Mouse (Mus musculus) v-Abl transformed pro-B cells (cell line): Measurements from ENCODE around the gene Ppip5k2.
"Not testable (repeated sequence)": the region's sequence is repeated elsewhere in the genome, so short reads cannot be mapped to it uniquely, and the experiment has no call there.

Experiments
- in situ Hi-C, 2 experiments: fragments of 400-800 bp; cut with MboI; formaldehyde crosslinking; loops; one replicate each; pipeline ENCODE4 v1.15.1; 2025; ENCODE audit not compliant: unreplicated experiment in 2 of 2

Gene Ppip5k2

DNA sequence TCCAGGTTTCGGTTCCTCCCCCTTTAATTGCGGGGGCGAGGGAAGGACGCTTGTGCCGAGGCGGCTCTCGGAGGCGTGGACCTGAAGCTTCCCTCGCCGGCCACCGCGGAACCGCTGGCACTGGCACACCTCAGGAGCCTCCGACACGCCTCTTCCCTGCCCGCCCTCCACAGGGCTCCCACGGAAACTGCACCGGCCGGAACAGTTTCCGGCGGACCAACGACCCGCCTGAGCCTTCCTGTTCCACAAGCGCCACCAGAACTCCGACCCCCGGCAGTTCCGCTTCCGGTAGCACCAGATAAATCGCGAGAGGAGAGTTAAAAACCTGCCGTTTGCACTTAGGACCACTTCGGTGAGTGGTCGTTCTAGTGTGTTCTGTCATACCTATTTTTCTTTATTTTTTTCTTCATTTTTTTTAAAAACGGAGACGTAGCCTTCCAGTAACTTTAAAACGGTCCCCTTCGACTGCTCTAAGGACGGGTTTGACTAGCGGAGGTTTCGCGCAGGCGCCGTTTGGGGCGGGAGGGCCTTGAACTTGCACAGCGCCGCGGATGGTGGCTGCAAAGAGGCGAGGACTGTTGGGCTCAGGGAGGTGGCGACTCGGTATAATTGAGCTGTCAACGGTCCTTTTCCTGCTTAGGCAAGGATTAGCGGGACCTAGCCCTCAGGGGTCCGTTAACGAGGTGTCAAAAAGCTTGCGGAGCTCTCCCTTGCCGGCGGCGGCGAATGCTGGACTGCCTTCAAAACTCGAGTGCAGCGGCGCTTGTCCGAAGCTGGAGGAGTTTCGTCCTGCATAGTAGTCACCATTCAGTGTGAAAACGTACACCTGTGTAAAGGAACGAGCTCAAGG is at the start of gene Ppip5k2, which contains the start of gene Gin1:
TSS of gene Ppip5k2 (minus strand) at position 508 of the 850 bp plus-strand sequence.
TSS of gene Gin1 (plus strand) at position 269 of the 850 bp plus-strand sequence.
- in situ Hi-C loops = no loop called here

DNA sequence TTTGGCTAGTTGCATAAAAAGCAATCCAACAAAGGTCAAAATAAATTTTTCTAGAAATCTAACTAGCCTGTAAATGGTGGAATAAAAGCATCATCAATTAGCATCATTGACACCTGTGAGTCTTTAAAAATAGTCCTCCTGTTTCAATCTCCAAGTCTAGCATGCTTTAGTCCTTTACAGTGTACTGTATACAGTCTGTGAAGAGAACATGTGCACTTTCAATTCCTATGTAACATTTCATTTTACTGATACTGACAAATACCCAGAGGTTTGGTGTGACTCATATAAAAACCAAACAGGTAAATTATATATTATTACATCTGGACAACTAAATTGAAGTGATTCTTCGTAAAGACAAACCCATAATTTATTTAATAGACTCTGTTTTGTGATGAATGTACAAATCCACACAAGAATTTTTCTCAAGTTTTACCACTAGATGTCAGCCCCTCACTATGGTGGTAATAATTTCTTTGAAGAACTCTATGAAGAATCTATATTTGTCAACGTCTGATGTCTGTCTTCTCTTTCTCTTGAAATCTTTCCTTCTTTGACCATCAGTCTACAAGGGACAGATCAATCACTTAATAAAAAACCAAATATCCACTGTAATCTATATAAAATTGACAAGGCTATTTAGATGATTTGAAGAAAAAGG is 39.2 kb upstream of the Ppip5k2 start:
- in situ Hi-C loops = loop anchor here (10.0 to 25.0 kb wide), 3 partner anchors 772 to 965 kb away; no protein-coding TSS in a partner anchor

DNA sequence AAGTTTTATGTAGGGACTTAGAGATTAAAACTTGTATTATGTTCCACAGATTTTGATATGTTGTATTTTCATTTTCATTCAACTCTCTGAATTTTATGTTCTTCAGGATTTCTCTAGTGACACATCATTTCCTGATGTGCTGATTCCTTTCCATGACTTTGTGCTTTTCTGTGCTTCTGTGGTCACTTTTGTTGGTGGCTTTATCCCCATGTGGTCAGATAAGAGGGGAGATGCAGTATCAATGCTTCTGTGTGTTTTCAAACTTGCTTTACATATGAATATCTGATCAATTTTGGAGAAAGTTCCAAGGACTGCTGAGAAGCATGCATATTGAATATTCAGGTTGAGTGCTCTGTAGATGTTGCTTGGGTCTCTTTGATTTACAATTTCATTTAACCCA is 34.3 kb upstream of the Ppip5k2 start:
- in situ Hi-C loops = loop anchor here (5.0 to 25.0 kb wide), 4 partner anchors 767 to 960 kb away; no protein-coding TSS in a partner anchor

DNA sequence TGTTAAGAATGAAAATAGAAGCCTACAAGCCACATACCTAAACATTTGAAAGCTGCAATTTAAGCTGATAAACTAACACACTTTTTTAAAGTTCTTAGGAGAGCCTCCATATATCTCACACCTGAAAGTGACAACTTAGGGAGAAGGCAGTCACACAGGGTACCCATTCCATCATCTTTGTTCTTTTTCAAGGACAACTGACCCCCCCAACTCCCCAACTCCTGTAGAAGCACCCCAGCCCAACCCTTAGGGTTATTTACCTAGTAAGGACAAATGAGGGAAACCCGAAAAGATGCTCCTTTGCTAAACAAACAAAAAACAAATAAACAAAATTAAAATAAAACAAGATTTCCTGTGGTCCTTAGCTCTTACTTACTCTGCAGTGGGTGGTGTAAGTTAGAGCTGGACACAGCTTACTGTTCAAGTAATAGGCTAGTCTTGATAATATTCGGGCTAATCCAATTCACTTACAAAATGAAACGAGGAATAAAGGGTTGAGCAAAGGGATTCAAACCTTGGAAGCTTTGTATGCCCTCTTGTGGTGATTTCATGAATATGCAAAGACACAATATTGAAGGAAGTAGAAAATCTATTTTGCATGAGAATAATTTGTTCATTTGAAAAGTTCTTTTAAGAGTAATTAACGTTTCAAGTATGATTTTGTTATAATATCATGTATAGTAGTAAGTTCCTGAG is 32.1 kb upstream of the Ppip5k2 start:
- in situ Hi-C loops = loop anchor here (5.0 to 25.0 kb wide), 4 partner anchors 765 to 958 kb away; no protein-coding TSS in a partner anchor

DNA sequence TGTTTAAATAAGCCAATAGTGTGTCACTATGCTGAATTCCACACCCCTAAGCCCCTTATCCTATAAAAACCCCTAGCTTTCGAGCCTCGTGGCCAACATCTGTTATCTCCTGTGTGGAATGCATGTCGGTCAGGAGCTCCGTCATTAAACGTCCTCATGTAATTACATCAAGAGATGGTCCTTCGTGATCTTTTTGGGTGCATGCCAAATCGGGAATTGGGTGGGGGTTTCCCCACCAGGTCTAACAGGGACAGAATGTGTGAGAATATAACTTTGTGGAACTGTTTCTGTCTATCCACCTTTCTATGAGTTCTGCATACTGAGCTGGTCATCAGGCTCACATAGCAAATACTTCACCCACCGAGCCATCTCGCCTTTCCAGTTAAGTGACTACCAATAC is 25.7 kb upstream of the Ppip5k2 start:
- in situ Hi-C loops = loop anchor here in 1 of 2 experiments (10.0 kb wide), 1 partner anchor 301 kb away; no protein-coding TSS in a partner anchor

DNA sequence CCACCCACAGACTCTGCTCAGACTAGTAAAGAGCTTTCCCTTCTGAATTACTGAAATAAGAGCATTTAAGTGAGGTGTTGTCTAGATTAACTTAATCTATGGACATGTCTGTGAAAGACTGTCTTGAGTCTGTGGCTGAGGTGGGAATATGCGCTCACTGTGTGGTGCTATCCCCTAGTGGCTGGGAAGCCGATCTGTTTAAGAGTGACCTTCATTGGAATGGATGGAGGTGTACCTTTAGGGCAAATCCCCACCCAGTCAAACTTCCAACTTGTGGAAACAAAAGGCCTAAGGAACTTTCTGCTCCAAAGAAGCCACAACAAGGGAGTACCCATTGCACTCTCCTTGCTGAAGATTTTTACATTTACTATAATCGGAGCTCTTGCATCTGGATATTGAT is 23.9 kb upstream of the Ppip5k2 start:
- in situ Hi-C loops = loop anchor here in 1 of 2 experiments (10.0 kb wide), 1 partner anchor 299 kb away; no protein-coding TSS in a partner anchor

DNA sequence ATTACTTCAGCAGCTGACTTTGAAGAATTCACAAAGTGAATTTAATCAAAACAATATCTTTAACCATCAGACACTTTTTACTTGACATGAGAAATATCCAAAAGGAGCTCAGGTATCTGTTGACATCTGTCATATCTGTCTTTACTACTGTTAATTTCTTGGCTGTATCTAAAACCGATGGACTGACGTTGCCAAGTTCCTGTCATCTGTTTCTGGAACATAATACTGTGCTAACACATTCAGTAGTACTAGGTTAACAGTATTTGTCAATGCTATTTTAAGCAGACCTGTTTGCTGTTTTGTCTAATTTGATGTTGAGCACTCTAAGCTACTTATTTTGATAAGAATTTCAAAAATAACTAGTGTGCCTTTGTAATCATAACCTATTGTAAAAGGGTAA is 18.3 kb upstream of the Ppip5k2 start:
- in situ Hi-C loops = no loop called here

DNA sequence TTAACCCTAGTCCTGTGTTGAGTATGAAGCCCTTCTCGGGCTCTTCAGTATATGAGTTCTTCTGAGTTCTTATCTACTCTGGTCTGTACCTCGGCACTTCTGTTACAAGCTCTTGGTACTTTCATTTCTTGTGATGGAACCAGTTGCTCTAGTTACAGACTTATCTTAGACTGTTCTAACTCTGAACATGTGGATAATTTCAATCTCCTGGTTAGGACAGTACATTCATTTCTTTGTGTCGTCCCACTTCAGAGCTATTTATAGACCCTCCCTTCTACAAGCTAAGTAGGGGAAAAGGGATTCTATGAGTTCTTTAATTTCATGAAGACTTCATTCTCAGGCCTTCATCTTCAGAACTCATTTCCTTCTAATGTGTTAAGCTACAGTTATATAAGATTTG is 17.5 kb upstream of the Ppip5k2 start:
- in situ Hi-C loops = no loop called here

DNA sequence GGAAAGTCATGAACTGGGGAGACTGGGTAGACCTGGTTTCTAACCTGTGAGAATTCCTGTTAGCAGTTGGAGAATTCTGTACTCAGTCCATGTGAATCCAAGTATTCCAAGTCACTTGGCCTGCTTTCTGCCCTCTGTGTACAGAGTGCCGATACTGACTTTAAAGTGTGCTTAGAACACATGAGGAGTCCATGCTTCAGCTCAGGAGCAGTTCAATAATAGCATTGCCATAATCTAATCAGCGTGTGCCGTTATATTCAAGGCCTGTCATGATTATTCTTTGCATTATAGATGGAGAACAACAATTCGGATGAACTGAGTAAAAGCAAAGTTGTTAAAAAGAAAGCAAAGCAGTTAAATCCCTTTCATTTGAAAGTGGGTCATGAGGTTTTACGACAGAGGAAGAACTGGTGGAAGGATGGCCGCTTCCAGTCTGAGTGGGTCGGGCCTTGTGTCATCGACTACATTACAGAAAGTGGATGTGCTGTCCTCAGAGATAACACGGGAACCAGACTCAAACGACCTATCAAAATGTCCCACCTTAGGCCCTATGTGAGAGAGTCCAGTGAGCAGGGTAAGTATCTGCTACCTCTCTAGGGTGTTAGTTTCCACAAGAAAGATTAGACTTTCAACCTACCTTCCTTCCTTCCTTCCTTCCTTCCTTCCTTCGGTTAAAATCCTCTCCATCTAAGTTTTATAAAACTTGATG is 15.6 kb upstream of the Ppip5k2 start:
- in situ Hi-C loops = no loop called here

DNA sequence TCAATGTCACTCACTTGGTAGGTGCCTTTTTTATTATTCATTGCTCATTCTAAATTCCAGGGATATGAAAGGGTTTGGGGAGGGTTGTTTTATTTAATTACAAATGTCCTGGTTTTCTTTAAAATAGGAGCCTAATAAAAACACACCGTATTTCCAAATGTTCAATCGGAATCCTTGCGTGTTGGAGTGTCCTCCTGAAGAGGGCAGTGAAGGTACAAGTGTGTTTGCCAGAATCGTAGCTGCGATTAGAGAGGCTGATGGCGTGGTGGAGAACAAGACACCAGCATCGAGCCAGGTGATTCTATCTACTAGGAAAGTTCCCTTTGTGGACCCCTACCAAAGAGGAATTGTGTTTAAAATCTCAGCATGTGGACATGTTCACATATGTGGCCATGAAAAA is 14.7 kb upstream of the Ppip5k2 start:
- in situ Hi-C loops = no loop called here

DNA sequence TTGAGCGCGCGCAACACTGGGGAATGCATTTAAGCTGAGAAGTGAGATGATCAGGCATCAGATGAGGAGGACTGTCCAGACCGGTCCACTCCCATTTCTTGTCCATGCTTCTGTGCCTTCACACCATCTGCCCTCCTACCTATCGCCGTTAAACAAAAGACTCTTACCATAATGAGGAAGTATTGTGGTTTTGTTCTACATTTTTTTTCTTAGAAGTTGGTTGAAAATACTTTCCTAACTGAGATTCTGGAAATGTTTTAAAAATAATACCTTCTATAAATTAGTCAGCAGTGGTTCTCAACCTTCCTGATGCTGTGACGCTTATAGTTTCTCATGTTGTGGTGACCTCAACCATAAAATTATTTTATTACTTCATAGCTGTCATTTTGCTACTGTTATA is 11.5 kb upstream of the Ppip5k2 start:
- in situ Hi-C loops = no loop called here

DNA sequence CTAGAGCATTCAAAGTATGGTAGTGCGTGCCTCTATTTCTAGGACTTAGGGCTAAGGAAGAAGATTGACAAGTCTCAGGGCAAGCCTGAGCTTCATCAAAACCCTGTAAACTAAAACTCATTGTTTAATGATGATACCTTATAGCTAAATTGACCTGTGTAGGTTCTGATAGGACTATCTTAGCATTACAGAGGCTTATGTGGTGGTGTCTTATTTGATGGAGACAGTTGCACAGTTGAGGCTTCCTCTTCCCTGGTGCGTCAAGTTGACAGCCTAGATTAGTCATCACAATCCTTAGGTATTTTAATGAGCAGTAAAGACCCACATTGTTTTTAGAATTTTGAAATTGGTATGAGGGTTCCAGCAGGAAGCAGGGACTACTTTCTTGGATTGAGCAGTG is 3.8 kb upstream of the Ppip5k2 start:
- in situ Hi-C loops = no loop called here

DNA sequence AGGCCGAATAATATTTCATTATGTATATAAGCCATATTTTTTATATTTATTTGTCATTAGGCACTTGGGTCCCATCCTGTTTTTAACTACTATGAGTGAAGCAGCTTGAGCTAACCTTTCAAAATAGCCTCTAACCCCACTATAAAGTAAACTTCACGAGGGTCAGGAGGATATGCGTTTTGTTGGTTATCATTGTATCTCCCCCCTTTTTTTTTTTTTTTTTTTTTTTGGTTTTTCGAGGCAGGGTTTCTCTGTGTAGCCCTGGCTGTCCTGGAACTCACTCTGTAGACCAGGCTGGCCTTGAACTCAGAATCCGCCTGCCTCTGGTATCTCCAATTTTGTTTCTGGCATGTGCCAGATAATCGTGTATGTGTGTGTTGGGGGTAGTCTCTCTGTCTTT is 3.2 kb upstream of the Ppip5k2 start:
- in situ Hi-C loops = no loop called here

DNA sequence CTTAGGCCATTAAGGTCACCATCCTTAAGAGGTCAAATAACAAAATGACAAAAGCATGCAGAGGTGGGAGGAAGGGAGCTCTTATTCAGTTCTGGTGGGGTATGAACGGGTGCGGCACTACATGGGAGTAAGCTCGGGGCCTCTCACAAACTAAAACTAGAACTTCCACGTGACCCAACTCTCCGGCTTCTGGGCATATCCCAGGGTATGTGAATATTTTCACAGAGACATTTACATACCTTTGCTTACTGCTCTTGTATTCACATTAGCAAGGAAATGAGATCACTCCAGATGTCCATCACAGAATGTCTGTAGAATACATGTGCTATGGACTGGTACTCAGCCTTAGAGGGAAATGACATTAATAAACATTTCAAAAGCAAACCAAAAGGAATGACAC is 1.5 kb upstream of the Ppip5k2 start:
- in situ Hi-C loops = no loop called here

DNA sequence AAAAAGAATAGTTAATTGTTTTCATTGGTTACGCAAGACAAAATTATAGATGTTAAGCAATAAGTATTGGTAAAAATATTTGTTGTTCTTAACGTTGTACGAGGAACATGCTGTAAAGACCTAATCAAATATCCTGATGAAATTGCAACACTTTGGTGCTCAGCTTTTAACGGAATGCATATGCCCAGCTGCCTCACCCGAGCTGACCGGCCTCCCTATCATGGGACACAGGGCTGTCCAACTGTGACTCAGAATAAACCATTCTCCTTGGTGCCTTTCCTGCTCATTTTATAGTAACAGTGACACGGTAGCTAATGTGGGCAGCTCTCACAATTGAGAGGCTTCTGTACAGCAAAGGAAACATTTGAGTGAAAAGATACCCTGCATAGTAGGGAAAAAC is 907 bp upstream of the Ppip5k2 start:
- in situ Hi-C loops = no loop called here

DNA sequence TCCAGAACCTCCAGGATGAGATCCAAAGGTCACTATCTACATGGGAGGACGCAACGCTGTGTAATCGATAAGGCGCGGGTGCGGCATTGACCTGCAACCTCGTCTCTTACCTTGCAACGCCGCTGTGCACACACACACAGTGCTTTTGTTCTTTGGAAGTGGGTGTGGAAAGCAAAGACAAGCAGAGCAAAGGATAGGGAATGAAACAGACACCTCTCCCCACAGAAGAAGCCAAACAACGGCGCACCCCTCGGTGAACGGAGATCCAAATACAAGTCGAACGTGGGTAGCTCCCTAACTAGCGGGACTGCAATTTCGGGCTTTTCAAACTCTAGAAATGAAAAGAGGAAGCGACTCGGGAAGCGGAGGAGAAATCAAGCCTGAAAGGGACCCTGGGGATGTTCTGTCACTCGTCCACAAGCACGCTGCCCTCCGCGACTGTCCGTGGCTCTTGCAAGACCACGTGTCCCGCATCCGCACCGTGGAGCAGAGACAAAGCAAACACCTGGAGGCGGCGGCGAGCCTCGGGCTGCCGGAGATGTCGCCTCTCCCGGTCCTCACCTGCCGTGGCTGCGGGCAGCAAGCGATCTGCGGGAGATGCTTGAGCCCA is 812 bp downstream of the Ppip5k2 start:
- in situ Hi-C loops = no loop called here

DNA sequence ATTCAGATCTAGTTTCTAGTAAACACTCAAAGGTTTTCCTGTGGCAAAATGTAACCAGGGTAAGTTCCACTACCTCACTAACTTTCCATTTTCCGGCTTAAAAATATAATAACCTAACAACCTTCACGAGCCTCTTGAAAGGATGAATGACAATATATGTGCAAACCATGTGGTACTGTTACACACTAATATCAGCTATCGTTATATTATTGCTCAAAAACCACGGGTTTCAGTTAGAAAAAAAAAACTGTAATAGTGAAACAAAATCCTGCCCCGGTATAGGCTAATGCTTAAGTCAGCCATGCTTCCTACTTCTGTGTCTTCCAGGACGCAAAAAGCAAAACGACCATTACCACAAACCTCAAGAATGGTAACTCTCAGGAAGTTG is 1.3 kb downstream of the Ppip5k2 start:
- in situ Hi-C loops = no loop called here

DNA sequence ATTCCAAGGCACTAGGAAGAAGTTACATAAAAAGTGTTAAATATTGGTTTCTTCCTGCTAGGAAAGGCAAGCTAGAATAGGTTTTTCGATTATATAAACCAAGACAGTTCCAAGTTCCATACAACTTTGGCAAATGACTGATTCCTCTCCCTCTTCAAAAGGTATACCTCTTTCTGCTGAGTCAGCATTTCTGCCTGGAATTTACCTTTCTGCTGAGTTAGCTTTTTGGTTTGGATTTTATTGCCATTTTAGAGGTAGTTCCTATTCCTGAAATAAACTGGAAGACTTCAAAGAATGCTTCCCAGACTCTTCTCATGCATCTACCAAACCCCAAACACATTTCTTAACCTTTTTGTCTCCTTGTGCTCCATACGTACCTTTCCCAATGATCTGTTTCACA is 2.1 kb downstream of the Ppip5k2 start:
- in situ Hi-C loops = no loop called here

DNA sequence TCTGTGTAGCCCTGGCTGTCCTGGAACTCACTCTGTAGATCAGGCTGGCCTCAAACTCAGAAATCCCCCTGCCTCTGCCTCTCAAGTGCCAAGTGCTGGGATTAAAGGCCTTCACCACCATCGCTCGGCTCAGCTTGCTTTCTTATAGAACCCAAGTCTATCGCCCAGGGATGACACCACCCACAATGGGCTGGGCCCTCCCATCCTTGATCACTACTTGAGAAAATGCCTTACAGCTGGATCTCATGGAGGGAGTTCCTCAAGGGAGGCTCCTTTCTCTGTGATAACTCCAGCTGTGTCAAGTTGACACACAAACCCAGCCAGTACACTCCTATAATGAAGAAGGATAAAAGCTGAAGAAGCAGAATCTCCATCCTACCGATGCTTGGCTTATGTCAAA is 4.5 kb downstream of the Ppip5k2 start:
- in situ Hi-C loops = not testable (repeated sequence)

DNA sequence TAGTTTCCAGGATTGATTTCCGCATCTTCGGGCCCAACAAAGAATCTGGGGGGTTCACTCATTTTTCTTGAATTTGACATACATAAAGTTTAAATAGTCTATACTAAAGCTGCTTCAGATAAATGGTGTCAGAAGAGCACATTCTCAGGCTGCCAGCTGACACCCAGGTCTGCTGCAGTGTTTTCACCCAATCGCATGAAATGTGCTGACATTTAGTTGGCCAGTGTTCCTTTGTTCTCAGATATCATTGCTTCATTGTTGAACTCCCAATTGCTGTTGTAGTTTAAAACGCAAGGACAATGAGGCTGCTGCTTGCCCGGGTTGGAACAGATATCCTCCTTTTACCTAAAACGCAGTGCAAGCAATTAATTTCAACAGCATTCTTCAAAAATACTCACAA is 8.7 kb downstream of the Ppip5k2 start:
- in situ Hi-C loops = no loop called here
